In genomic region chr8:80493523-80494345, GRCm38 (mm10) we compare ENCODE assay signal across 8 mouse cellular contexts. TPM values are rescaled to one million over a fixed set of nuclear protein-coding genes. Genes with fewer than 3 reads are reported as not detected.
A peak's percentile ranks its signal among the peaks of the same experiment; 100 is the strongest.
DNase-seq lines count a peak whose midpoint lies in the region; ATAC-seq and TF ChIP-seq lines count a peak whose summit lies in the region.

Gypa (plus strand) TSS chr8:80493781.

- peak within 1 kb of the TSS; percentile 59 for H3K4me3 ChIP-seq in heart, embryonic 15.5 days
- H3K4me3 ChIP-seq in hindbrain, embryonic 10.5 days, result peak within 1 kb of the TSS; percentile 60
- H3K4me3 ChIP-seq in stomach, postnatal 0 days (ENCODE audit: low read depth, low read length), result peak within 1 kb of the TSS; percentile 45

- no peak for TF ChIP-seq CTCF in stomach, postnatal 0 days (IDR thresholded peaks at IDR 0.05; ENCODE audit: low read depth)

- no peaks in the 10 kb centered on the region for H3K9me3 ChIP-seq in heart, embryonic 15.5 days (replicated peaks)
- no peaks in the 10 kb centered on the region for H3K9me3 ChIP-seq in hindbrain, embryonic 10.5 days
- no peaks in the 10 kb centered on the region for H3K9me3 ChIP-seq in stomach, postnatal 0 days (ENCODE audit: control insufficient read depth, low read length)

- no peaks in the 10 kb centered on the region for H3K27me3 ChIP-seq in heart, embryonic 15.5 days
- H3K27me3 ChIP-seq in hindbrain, embryonic 10.5 days (ENCODE audit: insufficient read depth, poor library complexity, severe bottlenecking), result no peaks in the 10 kb centered on the region
- H3K27me3 ChIP-seq in stomach, postnatal 0 days (ENCODE audit: control insufficient read depth, insufficient read depth, low read length), result no peaks in the 10 kb centered on the region

- H3K27ac ChIP-seq in heart, embryonic 15.5 days, result no peak within 1 kb of the TSS
- peak within 1 kb of the TSS; percentile 80 for H3K27ac ChIP-seq in hindbrain, embryonic 10.5 days
- peak within 1 kb of the TSS; percentile 19 for H3K27ac ChIP-seq in stomach, postnatal 0 days (replicated peaks)

- H3K9ac ChIP-seq in heart, embryonic 15.5 days, result peak within 1 kb of the TSS; percentile 48; the same call in 1 of the 2 replicates
- peak within 1 kb of the TSS; percentile 32 for H3K9ac ChIP-seq in stomach, postnatal 0 days (ENCODE audit: low read length)

- ATAC-seq in heart, embryonic 15.5 days (replicated peaks; ENCODE audit: insufficient number of reproducible peaks, insufficient read depth, low FRiP score, low read depth), result no peak
- ATAC-seq in megakaryocyte, adult 5-6 weeks (ENCODE audit: poor library complexity, severe bottlenecking), result peak; percentile 42
- peak; percentile 68 for ATAC-seq in stomach, postnatal 0 days (ENCODE audit: low FRiP score, low TSS enrichment)

- 34% methylated on average over 14 of the region's 14 CpGs for WGBS in heart, embryonic 15.5 days
- 35% methylated on average over 14 of the region's 14 CpGs for WGBS in hindbrain, embryonic 10.5 days
- 24% methylated on average over 14 of the region's 14 CpGs for WGBS in stomach, postnatal 0 days

- TF ChIP-seq EP300 in stomach, postnatal 0 days (optimal IDR thresholded peaks at IDR 0.05), result no peak

- 0 out of 2 replicates have a peak, but pooled peaks cover 2% of the 10 kb centered on the region for H3K4me1 ChIP-seq in heart, embryonic 15.5 days (replicated peaks)
- no peaks in the 10 kb centered on the region; the same call in 1 of the 2 replicates for H3K4me1 ChIP-seq in hindbrain, embryonic 10.5 days (replicated peaks)
- no peaks in the 10 kb centered on the region; the same call in 1 of the 2 replicates for H3K4me1 ChIP-seq in stomach, postnatal 0 days (replicated peaks; ENCODE audit: control insufficient read depth, insufficient read depth)

- H3K36me3 ChIP-seq in heart, embryonic 15.5 days, result no peaks in the 10 kb centered on the region
- H3K36me3 ChIP-seq in hindbrain, embryonic 10.5 days, result no peaks in the 10 kb centered on the region
- H3K36me3 ChIP-seq in stomach, postnatal 0 days (ENCODE audit: control insufficient read depth, insufficient read depth, low read length), result no peaks in the 10 kb centered on the region

- H3K4me2 ChIP-seq in heart, embryonic 15.5 days, result peak within 1 kb of the TSS; percentile 61
- H3K4me2 ChIP-seq in stomach, postnatal 0 days (replicated peaks; ENCODE audit: low read depth), result peak within 1 kb of the TSS; percentile 63

- no peak for DNase-seq in heart, postnatal 4 days
- DNase-seq in c-Kit-positive CD71-negative TER-119-negative erythroid progenitor cells, embryonic 14.5 days (ENCODE audit: low read depth), result peak; percentile 58
- peak; percentile 4 for DNase-seq in hindbrain, embryonic 10.5 days (ENCODE audit: low spot score)
- no peak for DNase-seq in stomach, postnatal 0 days (ENCODE audit: low spot score)
- no peak for DNase-seq in layer of hippocampus, postnatal 25 days (ENCODE audit: extremely low spot score in 1 of 2, low spot score in 1 of 2)
- no peak for DNase-seq in cerebellum, adult 9-11 months

RNA-seq across cellular contexts. Expression of gene Gypa, which starts in this region (rescaled TPM):
- 24.1 and 28.0 TPM in 2 replicates for polyA plus RNA-seq in heart, embryonic 15.5 days (2015; fragmentation: Nextera tagmentation; extraction: Ambion mirVana)
- total RNA-seq in heart, postnatal 4 days (2021), result 1 to 10 TPM; 1.1 to 2.9 TPM
- polyA plus RNA-seq in hindbrain, embryonic 10.5 days (2016; fragmentation: Nextera tagmentation; extraction: Ambion mirVana), result 15.7 and 19.1 TPM in 2 replicates
- total RNA-seq in megakaryocyte, adult 5-6 weeks (2015), result 6.1 and 14.6 TPM in 2 replicates
- 6.5 and 18.3 TPM in 2 replicates for total RNA-seq in megakaryocyte, adult 5-6 weeks (2017)
- 0.55 and 0.65 TPM in 2 replicates for polyA plus RNA-seq in stomach, postnatal 0 days (2015; fragmentation: Nextera tagmentation; extraction: Ambion mirVana)
- total RNA-seq in layer of hippocampus, postnatal 25 days (2021), result not detected

Comparison
In these comparisons a context has a peak if more than half of its experiments do, and no peak if none do; other contexts are left out.
1. RNA of gene Gypa (polyA plus RNA-seq): 24.1 to 28.0 TPM in heart, embryonic 15.5 days and 15.7 to 19.1 TPM in hindbrain, embryonic 10.5 days; 0.55 to 0.65 TPM in stomach, postnatal 0 days; every median in the first group is over 10 times any median in the second.
2. Peak in ATAC-seq, H3K4me3 ChIP-seq, H3K27ac ChIP-seq, H3K9ac ChIP-seq and H3K4me2 ChIP-seq in stomach, postnatal 0 days; RNA of the gene not detected or under 1 TPM.
3. DNase-seq: peak in c-Kit-positive CD71-negative TER-119-negative erythroid progenitor cells, embryonic 14.5 days (single experiment) and hindbrain, embryonic 10.5 days (single experiment); none in heart, postnatal 4 days (single experiment), stomach, postnatal 0 days (single experiment), layer of hippocampus, postnatal 25 days (0 of 2) and cerebellum, adult 9-11 months (single experiment).
4. Peak in every context shown above with its lines, with median percentiles within 50 percentile points of each other: H3K4me3 ChIP-seq.